Mouse (Mus musculus): ENCODE data around the gene Gm14525.
"Not testable (repeated sequence)": the region's sequence is repeated elsewhere in the genome, so short reads cannot be mapped to it uniquely, and the experiment has no call there.

The Gm14525 gene

DNA sequence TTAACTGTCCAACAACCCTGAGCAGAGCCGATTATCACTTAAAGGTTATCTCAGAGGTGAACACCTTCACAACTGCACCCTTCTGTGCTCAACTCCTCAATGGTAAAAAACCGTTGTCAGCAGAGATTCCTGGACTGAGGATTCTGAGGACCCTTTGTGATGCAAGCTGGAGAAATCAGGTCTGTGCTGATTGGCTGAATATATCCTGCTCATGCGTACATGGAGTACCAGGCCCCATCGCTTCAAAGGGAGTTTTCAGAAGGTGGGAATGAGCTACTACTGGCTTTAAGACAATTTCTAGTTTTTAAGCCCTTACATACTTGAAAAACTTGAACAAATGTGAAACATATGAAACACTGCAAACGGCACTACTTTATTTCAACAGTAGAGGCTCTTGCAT, at the start of gene Gm14525:
Gene Gm14525 (minus strand): TSS at position 101 of the 400 bp plus-strand sequence.
- DNase-seq (ENCODE audit: low read depth), result not testable (repeated sequence)
